Mouse (Mus musculus): Measurements from ENCODE around the gene Teddm1b. TPM values are rescaled to one million over a fixed set of nuclear protein-coding genes. Genes with fewer than 3 reads are reported as not detected.

Gene Teddm1b
- polyA plus RNA-seq, 1 experiment = not detected

GRCm38 (mm10) chr1:153924395-153925385 lies 50.5 kb downstream of the Teddm1b start:
- Histone ChIP-seq H3K4me3 (ENCODE audit: low read depth, low read length) (no peak overlapping the region), H3K36me3 (ENCODE audit: control insufficient read depth, insufficient read depth, low read length, poor library complexity, severe bottlenecking) (no peaks in the 10 kb centered on the region), H3K9me3 (replicated peaks; ENCODE audit: control insufficient read depth, insufficient read depth, low read length, poor library complexity, severe bottlenecking) (no peaks in the 10 kb centered on the region), H3K4me1 (ENCODE audit: control insufficient read depth, insufficient read depth, low read length) (no peaks in the 10 kb centered on the region), H3K9ac (ENCODE audit: low read depth, poor library complexity, severe bottlenecking) (no peak overlapping the region), H3K27me3 (ENCODE audit: control insufficient read depth, insufficient read depth, low read length, poor library complexity, severe bottlenecking) (no peaks in the 10 kb centered on the region), H3K27ac (ENCODE audit: insufficient read depth, low read length) (no peak overlapping the region)
- TF ChIP-seq CTCF (IDR thresholded peaks at IDR 0.05; ENCODE audit: low read depth, low read length) (no peak), EP300 (IDR thresholded peaks at IDR 0.05; ENCODE audit: insufficient read depth, low read depth, low read length) (no peak), POLR2A (IDR thresholded peaks at IDR 0.05; ENCODE audit: insufficient read depth, low read length) (no peak)

Other genes with a start within 250 kb of the Teddm1b start
- 0.10 TPM in 1 of 2 replicates, not detected in the other for gene Rgs8, start 221.3 kb upstream of the Teddm1b start, polyA plus RNA-seq (2011; ENCODE audit: insufficient read depth, insufficient read length, low read depth, missing spikeins)
- 5.7 and 5.8 TPM in 2 replicates for gene Rgs16, start 134.0 kb upstream of the Teddm1b start, polyA plus RNA-seq (2011; ENCODE audit: insufficient read depth, insufficient read length, low read depth, missing spikeins)
- gene Rnasel, start 124.9 kb upstream of the Teddm1b start, polyA plus RNA-seq (2011; ENCODE audit: insufficient read depth, insufficient read length, low read depth, missing spikeins) = 0.90 and 1.1 TPM in 2 replicates
- gene Rgsl1, start 30.2 kb upstream of the Teddm1b start, polyA plus RNA-seq (2011; ENCODE audit: insufficient read depth, insufficient read length, low read depth, missing spikeins) = not detected in 2 replicates
- gene Teddm1a, start 17.4 kb downstream of the Teddm1b start, polyA plus RNA-seq (2011; ENCODE audit: insufficient read depth, insufficient read length, low read depth, missing spikeins) = not detected in 2 replicates
- gene Glul, start 25.6 kb downstream of the Teddm1b start, polyA plus RNA-seq (2011; ENCODE audit: insufficient read depth, insufficient read length, low read depth, missing spikeins) = 94.1 and 97.0 TPM in 2 replicates
- 0.64 TPM in 1 of 2 replicates, not detected in the other for gene Teddm2, start 25.9 kb downstream of the Teddm1b start, polyA plus RNA-seq (2011; ENCODE audit: insufficient read depth, insufficient read length, low read depth, missing spikeins)

All from ES-Bruce4 (cell line).